Mouse (Mus musculus) adipocyte (in vitro differentiated cells): ENCODE measurements around the gene 3110009E18Rik.

Experiments used
- DNase-seq: peaks from one replicate; pipeline ENCODE4 v3.0.0-alpha.2; 2016; ENCODE audit warnings: low spot score

The 3110009E18Rik gene

DNA sequence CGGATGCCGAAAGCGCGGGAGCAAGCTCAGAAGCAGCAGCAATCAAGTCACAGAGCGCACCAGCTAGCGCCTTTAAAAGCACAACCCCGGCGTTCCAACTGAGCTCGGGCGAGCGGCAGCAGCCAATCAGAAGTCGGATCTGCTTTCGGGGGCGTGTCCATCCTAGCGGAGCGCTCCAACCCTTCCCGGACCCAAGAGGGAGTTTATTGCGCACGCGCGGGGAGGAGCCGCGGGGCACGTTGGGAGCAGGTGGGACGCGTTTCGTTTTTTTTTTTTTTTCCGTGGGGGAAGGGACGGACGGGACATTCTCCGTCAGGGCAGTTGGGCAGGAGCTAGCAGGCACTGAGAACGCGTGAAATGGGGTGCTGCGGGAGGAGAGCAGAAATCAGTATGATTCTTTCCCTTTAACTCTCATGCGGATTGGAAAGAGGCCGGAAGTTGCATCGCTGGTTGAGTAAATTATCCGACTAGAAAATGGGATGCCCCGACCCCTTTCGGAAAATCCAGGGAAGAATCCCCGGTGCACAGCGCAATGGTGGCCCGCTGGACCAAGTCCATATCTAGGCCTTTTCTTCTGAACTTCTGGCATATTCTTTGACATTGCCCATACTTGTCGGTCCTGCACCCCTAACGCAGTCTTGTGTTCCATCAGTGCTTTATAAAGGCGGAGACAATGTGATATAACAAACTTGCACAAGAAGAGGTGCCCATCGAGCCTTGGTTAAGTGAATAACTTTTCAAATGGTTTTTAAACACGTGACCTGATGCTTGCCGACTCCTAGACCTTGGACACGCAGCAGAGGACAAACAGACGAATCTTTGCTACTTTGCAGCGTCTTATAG lies at the start of gene 3110009E18Rik, which contains the start of gene Dbi:
Gene 3110009E18Rik, plus strand, starts transcription at position 219 of the 843 bp plus-strand sequence.
Gene Dbi, minus strand, starts transcription at position 110 of the 843 bp plus-strand sequence.
- DNase-seq, result peak; percentile 99

DNA sequence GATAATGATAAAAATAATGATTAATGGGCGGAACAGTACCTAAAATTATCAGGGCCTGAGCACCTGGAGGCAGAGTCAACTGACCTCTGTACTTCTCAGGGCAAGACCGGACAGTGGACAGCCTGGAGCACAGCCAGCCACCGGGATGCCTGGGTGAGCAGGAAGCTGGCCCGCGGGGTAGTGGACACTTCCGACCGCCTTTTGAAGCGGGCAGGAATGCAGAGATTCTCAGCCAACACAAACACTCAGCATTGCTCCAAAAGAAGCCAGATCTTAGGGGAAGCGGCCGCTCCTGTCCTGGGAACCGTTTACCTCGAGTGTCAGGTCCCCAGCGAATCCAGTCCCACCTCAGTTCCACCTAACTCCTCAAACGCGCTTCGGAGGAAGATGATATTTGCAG lies 48.1 kb upstream of the 3110009E18Rik start:
- DNase-seq, result no peak

DNA sequence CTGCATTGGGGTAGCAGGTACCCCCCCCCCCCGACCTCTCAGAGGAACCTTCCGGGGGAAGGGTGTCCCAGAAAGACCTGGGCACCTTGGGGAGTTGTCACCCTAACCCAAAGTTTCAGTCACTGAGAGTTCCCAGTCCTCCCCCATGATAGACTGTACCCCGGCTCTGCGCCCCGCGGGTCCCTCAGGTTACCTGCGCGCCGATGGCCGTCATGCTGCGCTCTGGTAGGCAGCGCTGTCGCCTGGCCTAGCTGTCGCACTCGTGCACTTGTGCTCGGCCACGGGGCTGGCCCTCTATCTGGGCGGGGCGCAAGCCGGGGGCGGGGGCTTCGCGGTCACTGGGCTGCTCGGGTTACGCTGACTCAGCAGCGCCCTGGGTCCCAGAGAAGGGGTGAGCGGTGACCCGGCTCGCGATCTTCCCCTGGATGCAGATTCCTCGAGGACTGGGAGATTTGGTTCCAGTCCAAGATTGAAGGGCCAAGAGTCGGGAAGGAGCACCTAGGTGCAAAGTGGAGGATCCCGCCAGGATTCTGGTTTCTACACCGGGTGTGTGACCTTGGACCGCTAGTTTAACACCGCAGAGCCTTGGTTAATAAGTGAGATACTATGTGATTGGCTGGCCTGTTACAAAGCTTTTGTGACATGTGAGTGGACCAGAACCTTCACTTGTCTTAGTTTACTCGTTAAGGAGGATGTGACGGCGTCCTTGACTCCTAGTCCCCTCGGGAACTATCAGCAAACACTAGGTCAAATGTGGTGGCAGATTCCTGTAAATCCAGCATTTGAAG lies 47.3 kb upstream of the 3110009E18Rik start, which contains the start of gene Tmem37:
Gene Tmem37, minus strand, starts transcription at position 556 of the 788 bp plus-strand sequence.
- DNase-seq, result peak; percentile 34

DNA sequence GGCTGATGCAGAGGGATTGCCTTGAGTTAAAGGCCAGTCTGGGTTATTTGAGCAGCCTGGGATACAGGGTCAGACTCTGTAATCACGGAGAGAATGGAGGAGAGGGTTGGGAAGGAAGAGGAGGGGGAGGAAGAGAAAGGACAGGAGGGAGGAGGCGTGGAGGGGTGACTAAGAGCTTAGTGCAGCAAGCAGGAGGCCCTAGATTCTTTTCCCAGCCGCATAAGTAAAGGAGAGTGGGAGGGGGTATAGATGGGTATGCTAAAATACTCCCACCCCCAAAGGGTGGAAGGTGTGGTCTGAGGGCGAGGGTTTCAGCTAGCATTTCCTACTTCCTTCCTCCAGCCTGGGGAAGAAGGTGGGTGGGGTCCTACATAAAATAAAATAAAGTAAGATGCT lies 46.7 kb upstream of the 3110009E18Rik start:
- no peak for DNase-seq

DNA sequence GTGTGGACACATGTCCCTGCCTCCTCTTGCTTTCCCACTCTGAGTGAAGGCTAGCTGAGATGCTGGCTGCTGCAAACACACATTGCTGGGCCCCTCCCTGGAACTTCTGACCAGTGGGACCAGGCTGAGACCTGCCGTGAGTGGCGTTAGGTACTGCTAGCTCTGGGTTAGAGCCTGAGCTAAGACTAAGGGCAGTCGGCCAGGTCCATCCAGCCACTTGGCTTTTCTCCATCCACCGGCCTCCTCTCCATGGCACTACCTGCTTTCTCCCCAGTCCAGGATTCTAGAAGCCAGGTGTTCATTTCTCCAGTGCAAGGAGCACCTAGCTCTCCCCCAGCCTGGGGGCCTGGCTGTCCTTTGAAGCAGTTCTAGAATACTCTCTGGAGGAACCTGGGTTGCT lies 46.1 kb upstream of the 3110009E18Rik start:
- no peak for DNase-seq

DNA sequence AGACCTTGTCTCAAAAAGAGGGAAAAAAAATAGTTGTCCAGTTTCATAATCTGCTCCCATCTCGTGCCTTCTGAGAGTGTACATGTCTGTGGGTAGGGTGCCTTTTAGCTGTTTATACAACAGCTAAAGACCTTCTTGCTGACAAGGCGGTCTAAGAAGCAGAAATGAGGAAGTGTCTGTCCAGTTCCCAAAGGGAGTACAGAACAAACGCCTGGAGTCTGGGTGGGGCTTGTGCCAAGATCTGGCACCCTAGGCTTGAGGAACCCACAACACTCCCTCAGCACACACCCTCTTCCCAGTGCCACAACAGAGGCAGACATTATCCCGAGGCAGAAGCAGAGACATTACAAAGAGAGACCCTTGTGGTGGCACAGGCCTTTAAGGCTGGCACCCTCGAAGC lies 45.5 kb upstream of the 3110009E18Rik start:
- DNase-seq, result no peak

DNA sequence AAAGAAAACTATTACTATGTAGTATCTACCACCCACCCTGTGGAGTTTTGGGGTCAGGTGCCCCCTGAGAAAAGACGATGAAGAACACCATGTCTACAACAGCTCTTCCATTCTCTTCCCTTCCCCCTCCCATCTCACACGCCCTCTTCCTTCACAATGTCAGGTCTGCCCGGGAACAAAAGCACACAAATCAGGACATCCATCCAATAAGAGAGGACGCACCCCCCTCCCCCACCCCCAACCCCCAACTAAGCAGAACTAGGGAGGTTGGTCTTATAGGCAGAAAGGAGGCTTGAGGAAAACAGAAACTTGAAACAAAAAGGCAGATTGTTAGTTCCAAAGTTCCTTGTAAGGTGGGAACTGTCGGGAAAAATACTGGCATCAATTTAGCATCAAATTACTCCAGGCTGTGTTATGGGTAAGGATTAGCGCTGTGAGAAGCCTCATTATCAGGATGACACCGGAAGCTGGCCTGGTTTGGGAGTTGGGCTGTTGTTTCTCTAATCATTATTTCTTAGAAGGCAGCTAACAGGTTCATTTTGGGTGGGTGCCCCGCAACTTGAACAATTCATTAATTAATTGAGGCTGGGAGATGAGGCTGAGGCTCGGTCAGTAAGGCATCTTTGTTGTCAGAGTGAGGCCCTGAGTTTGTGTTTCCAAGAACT lies 43.1 kb upstream of the 3110009E18Rik start:
- no peak for DNase-seq

DNA sequence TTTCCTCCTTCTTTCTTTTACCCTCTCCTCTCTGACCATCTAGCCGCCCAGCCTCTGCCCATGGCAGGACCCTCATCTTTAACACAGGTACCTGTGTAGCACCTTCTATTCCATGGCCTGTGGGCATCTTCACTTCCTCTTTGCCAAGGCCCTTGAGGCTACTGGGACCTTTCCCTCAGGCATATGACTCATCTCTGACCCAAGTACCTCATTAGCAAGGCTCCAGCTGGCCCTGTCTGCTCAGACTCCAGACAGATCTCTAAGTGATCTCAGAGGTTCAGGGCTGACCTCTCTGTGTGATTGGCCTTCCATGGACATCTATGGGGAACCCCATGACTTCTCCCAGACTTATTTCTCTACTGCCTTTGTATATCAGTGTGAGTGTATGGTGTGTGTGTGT lies 40.4 kb upstream of the 3110009E18Rik start:
- peak; percentile 68 for DNase-seq

DNA sequence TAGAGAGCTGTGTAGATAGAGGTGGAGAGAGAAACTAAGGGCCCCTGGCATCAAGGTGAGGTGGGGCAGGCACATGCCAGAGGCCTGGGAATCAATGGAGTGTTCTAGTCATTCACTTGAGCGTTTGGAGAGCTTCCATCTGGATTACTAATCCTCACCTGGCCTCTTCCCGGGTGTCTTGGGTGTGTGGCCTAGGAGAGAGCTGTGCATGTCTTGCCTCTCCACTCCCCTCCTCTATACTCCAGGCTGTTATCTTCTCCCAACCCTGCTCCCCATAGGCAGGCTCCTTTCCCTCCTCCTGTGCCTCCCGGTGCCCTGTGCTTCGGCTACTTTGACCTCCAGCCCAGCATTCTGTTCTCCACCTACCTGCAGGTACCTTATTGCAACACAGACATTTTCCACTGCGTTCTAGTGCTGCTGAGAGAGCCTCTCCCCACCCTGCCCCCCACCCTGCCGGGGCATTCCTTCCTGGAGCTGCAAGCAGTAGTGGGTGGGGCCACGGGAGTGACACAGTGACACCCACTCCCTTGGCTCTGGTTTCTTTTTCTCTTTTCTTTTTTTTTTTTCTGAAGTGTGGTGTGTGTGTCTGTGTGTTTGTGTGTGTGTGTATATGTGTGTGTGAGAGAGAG lies 37.9 kb upstream of the 3110009E18Rik start:
- no peak for DNase-seq

DNA sequence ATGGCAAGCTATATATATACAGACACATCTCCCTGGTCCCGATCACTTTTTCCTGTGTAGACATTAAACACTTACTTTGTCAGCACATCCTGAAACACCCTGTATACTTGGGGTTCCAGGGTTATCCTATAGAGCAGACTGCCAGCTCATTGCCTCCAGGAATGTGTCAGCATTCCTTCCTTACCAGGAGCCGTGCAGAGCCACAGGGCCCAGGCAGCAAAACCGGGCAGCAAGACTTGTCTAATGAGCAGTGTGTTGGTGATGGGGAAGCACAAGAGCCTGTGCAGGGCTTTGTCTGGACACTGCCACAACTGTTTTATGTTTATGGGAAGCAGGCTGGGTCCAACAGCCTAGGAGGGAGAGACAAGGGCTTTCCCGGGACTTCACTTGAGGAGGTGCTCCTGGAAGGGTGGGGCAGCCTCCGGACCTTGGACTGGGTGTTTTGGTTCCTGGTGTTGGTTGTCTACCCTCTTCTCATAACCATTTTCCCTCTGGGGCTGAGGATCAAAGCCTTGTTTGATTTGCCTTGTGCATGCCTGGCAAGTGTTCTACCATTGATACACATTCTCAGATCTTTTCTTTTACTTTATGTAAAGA lies 37.0 kb upstream of the 3110009E18Rik start:
- no peak for DNase-seq

DNA sequence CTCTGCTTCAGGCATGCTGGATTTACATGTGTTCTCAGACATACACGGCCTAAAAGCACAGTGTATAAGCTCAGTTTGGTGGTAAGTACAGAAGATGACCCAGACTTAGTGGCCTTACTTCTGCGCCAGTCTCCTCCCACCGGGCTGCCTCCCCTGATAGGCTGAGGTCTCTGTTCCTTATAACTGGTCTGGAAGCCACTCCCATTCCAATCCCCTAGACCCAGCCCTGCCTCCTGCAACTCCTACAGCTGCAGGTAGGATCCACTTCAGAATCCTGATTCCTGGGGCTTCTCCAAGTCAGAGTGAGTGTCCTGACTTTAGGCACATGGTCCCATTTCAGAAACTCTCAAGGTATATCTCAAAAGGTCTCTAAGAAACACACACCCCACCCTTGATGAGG lies 35.3 kb upstream of the 3110009E18Rik start:
- no peak for DNase-seq

DNA sequence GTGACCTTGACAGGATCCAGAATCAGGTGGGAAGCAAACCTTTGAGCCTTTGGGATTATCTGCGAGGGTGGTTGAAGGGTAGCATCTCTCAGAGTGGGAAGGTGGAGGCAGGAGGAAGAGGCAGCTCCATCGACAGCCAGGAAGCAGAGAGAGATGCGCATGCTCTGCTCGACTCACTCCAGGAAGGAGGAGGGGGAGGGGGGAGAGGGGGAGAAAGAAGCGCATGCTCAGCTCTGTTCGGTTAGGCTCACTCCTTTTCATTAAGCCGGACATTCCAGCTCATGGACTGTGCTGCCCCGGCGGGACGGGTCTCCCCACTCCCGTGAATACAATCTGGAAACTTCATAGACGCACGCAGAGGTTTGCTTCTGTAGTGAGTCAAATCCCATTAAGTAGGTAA lies 34.3 kb upstream of the 3110009E18Rik start:
- DNase-seq, result no peak

DNA sequence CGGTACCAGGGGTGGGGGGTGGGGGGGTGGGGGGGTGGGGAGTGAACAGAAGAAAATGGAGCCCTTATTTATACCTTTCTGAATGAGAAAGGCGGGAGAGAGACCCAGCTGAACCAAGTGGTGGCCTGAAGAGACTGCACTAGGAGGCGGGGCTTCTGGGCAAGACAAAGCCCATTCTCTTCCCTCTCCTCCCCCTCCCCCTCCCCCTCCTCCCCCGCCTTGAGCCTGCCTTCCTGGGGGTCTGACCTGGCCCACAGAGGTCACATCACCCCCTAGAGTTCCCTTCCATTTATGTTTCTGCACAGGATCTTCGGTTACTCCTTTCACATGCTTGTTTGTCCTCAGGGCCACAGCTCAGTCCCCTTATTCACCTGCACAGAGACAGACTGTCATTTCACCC lies 31.8 kb upstream of the 3110009E18Rik start:
- DNase-seq, result no peak

DNA sequence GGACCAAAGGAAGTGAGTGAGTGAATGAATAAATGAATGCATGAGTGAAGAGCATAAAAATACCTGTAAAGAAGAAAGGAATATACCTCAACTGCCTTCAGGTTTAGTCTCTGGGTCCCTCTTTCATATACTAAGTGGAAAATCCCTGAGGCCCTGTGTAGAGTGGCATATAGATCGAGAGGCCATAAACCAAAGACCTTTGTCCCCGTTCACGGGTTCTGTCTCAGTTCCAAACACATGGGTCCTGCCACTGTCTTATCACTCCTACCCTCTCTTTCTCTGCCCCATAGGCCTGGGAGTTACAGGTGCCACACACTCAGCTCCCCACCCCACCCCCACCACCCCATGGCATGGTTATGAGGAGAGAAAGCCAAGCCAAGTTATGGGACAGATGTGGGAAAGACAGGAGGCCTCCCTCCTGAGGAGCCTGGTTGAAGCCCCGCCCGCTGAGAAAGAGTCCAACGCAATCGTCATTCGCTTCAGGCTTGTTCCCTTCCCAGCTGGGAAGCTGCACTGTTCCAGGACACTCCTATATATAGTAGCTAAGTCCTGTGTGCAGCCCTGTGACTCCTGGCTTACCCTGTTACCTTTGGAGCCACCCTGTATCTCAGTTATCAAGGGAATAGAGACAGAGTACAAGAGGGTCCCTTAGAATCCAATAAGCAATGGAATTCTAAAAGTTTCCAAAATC lies 30.0 kb upstream of the 3110009E18Rik start:
- DNase-seq, result no peak

DNA sequence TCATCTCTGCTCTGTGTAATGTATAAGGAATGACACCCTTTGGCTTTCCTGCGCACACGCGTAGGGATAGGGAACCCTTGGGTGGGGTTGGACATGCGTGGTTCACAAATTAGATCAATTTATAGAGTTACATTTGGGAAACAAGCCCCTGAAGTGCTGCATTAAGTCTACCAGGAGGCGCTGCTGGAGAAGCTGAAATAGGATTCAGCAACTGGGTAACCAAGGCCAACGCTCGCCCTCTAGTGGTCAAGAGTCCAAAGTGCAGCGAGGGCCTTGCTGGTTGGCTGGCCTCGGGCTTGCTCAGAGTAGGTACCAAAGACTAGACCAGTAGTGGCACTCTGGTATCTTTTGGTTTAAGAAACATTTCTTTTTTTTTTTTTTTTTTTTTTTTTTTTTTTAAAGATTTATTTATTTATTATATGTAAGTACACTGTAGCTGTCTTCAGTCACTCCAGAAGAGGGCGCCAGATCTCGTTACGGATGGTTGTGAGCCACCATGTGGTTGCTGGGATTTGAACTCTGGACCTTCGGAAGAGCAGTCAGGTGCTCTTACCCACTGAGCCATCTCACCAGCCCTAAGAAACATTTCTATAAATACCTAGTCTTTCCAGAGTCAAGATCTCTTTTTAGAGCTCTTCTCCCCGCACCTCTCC lies 27.4 kb upstream of the 3110009E18Rik start:
- peak; percentile 91 for DNase-seq

DNA sequence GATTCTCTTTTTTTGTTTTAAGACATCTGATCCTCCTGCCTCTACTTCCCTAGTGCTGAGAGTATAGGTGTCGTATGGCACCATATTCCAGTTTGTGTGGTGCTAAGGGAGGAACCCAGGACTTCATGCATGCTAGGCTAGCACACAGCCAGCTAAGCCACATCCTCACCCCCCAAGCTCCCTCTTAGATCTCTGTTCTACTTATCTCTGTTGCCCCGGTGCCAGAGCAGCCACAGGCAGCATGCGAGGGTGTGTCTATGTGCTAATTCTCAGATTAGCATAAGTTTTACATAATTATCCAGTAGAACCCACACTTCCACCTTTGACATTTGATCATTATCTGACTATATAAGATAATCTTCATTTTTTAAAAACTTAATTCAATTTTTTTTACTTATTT lies 26.1 kb upstream of the 3110009E18Rik start:
- no peak for DNase-seq

DNA sequence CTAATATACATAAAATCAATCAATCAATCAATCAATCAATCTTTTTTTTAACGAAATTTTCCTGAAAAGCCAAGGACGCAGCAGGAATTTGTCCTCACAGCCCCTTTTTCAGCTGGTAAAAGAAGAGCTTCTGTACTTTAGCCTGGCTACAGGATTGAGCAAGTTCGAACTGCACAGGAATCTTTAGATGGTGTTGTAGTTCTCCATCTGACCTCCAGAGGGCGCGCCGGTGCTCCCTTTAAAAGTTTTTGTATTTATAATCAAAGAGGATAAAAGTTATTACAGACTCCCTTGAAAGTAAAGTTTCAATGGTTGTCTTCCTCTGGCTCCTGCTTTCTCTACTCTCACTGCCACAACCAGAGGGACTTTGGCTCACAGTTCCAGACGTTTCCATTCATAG lies 22.7 kb upstream of the 3110009E18Rik start:
- peak; percentile 89 for DNase-seq

DNA sequence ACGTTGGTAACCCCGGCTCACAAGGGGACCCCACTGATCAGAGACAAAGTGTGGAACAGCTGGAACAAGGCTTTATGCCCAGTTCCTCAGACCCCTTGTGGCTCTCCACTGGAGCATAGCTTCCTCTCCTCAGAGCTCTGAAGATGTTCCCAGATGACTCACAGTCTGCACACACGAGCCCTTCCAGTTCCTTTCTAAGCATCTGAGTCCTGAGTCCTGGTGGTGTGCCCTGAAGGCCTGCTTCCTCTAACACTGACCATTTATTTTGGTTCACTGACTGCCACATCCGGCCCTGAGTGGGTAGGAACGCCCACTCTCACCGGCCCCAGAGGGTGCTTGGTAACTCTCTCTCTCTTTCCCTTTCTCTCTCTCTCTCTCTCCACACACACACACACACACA lies 21.5 kb upstream of the 3110009E18Rik start:
- DNase-seq, result peak; percentile 58

DNA sequence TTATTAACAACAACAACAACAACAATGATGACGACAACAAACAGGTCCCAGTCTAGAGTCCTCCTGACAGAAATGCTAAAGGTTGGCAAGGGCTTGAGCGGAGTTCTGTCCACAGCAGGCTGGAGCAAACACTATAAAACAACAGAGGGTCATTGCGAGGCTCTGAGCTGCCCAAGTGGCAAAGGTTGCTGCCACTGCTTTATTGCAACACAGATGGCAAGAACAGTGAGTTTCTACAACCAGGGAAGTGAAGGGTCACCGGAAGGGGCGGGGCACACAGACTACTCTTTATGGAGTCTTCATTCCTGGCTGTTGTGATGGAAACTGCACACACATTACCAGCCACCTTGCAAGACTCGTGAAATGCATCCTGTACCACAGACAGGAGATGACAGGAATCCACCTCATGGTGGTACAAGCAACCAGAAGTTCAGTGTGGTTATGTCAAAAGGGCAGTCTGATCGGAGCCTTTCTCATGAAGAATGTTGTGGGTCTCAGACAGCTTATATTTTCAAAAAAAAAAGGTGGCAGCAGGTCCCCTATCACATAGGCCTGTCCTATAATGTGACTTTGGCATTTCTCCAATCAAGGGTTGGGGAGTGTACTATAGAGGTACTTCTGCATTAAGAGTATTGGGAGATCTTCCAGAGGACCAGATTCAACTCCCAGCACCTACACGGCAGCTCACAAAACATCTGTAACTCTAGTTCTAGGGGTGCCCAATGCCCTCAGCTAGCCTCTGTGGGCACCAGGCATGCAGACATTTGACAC lies 20.3 kb upstream of the 3110009E18Rik start:
- peak; percentile 91 for DNase-seq

DNA sequence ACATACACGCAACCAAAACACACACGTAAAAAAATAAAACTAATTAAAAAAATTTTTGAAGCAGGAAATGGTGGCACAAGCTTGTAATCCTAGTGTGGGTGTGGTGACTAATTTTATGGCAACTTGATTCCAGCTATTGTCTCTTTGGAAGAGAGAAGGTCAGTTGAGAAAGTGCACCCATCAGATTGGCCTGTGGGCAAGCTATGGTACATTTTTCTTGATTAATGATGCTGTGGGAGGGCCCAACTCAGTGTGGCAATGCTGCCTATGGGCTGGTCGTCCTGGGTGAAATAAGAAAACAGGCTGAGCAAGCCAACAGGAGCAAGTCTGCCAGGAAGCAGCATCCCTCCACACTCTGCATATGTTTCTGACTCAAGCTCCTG lies 19.8 kb upstream of the 3110009E18Rik start:
- no peak for DNase-seq
